Mouse (Mus musculus) liver, embryonic 14.5 days (tissue): ENCODE data around the gene Gm19345. TPM values are rescaled to one million over a fixed set of nuclear protein-coding genes. Genes with fewer than 3 reads are reported as not detected.

ENCODE experiments used
- ATAC-seq: fragments of 200-750 bp; cut with Nextera tagmentation; 2 replicates; pipeline ENCODE4 v1.8.0; 2017; ENCODE audit warnings: moderate number of reproducible peaks, mild to moderate bottlenecking, moderate library complexity; ENCODE audit not compliant: insufficient read depth
- DNase-seq, 3 experiments: peaks; one replicate each; pipeline ENCODE4 v3.0.0-alpha.2; 2012 to 2013; ENCODE audit warnings: low read depth in 3 of 3, low spot score in 3 of 3
- H3K27ac ChIP-seq: fragments of 300-500 bp; sonication (generic); 2 replicates; pipeline ENCODE4 v1.5.1; 2014; ENCODE audit warnings: moderate library complexity, mild to moderate bottlenecking, control low read depth, inconsistent platforms
- H3K27me3 ChIP-seq: fragments of 300-500 bp; sonication (generic); 2 replicates; pipeline ENCODE4 v1.6.1; 2014; ENCODE audit warnings: mild to moderate bottlenecking, low read length, moderate library complexity; ENCODE audit not compliant: control insufficient read depth, insufficient read depth
- H3K36me3 ChIP-seq: fragments of 300-500 bp; sonication (generic); replicated peaks from 2 replicates; pipeline ENCODE4 v1.6.1; 2014; ENCODE audit warnings: low read depth; ENCODE audit not compliant: control insufficient read depth, insufficient read depth
- H3K4me1 ChIP-seq, 2 experiments: fragments of 200-500 bp in 1 of 2; fragments of 300-500 bp in 1 of 2; sonication (generic) in 1 of 2; replicated peaks; 2 replicates each; pipeline ENCODE4 v1.6.1; 2012 to 2014; ENCODE audit warnings: antibody characterized with exemption in 1 of 2, inconsistent platforms in 1 of 2, low read length in 1 of 2; ENCODE audit not compliant: control insufficient read depth in 2 of 2, insufficient read depth in 2 of 2
- H3K4me2 ChIP-seq: fragments of 300-500 bp; sonication (generic); 2 replicates; pipeline ENCODE4 v1.6.1; 2014; ENCODE audit warnings: low read depth, mild to moderate bottlenecking, control low read depth, moderate library complexity
- H3K4me3 ChIP-seq, 2 experiments: fragments of 200-500 bp in 1 of 2; fragments of 300-500 bp in 1 of 2; sonication (generic) in 1 of 2; 2 replicates each; pipeline ENCODE4 v1.5.1; 2012 to 2014; ENCODE audit warnings: low read depth in 2 of 2, low read length in 2 of 2, mild to moderate bottlenecking in 2 of 2, control low read depth in 1 of 2, inconsistent platforms in 1 of 2, moderate library complexity in 1 of 2; ENCODE audit not compliant: insufficient read depth in 1 of 2
- H3K9ac ChIP-seq: fragments of 300-500 bp; sonication (generic); replicated peaks from 2 replicates; pipeline ENCODE4 v1.6.1; 2014; ENCODE audit warnings: mild to moderate bottlenecking, control low read depth, moderate library complexity
- H3K9me3 ChIP-seq: fragments of 300-500 bp; sonication (generic); 2 replicates; pipeline ENCODE4 v1.6.1; 2016; ENCODE audit warnings: low read length, mixed read lengths; ENCODE audit not compliant: control insufficient read depth
- CTCF ChIP-seq: IDR thresholded peaks from 2 replicates; pipeline ENCODE4 v1.5.1; 2016; ENCODE audit warnings: antibody characterized with exemption, low read depth, control low read depth
- EP300 ChIP-seq: IDR thresholded peaks from 2 replicates; pipeline ENCODE4 v1.6.1; 2016; ENCODE audit warnings: antibody characterized with exemption, low read depth
- WGBS: fragments of 180-500 bp; shearing (Covaris S2); extraction: QIAGEN DNeasy Blood & Tissue Kit; methylation state at CpG from one replicate; pipeline ENCODE4 v1.1.7; 2014; ENCODE audit not compliant: insufficient replicate concordance; 5-methylcytosine and 5-hydroxymethylcytosine counted together
- polyA plus RNA-seq, 2 experiments: library from polyadenylated mRNA; depleted of rRNA in 1 of 2; stranded (reverse) in 1 of 2; unstranded in 1 of 2; fragments of >200 nt; fragmentation: Nextera tagmentation in 1 of 2; extraction: Ambion mirVana in 1 of 2; gene quantifications; 2 replicates each; pipeline versions ENCODE4 v1.2.1 to v1.2.3; 2012 to 2014

Gene Gm19345
- not detected in 2 replicates for polyA plus RNA-seq (2012; rRNA removed)
- not detected in 2 replicates for polyA plus RNA-seq (2014; fragmentation: Nextera tagmentation; extraction: Ambion mirVana)

DNA sequence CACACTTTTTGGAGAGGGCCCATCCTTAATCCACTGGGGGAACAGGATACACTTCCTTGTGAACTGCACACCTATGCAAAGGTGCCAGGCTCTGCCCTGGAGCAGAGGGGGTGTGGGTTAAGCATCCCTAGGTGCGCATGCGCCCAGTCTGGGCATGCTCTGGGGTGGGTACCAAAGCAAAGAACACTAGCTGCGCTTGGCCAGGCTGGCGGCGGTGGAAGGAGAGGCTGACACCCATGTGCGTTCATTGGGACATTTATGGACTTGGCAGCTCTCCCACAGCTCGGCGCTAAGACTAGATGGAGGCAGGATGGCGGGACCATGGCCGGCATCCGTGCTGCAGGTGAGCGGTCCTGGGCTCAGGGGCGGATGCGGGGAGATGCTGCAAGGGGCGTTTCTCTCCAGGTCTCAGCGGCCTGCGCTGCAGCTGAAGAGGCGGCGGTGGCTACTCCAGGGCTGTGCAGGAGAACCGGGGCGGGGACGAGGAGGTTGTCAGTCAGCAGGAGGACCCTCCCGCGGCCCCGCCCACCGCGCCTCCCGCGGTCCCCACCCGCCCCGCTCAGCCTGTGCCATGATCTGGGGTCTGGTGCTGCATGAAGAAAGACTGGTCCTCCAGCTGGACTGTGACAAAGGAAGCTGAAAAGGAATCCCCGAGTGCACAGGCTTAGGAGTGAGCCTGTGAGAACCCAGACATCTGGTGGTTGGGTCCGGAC lies at the start of gene Gm19345:
Gm19345 (plus strand) TSS at position 146 of the 713 bp plus-strand sequence.
- Histone ChIP-seq H3K27me3 (peaks cover 6% of the 10 kb centered on the region; the same call in 1 of the 2 replicates), H3K4me1 (peaks cover 0 to 2% of the 10 kb centered on the region in 2 experiments; a peak in 1 of 4 replicates), H3K9ac (no peak within 1 kb of the TSS), H3K27ac (no peak within 1 kb of the TSS), H3K36me3 (no peaks in the 10 kb centered on the region), H3K9me3 (no peaks in the 10 kb centered on the region), H3K4me2 (no peak within 1 kb of the TSS), H3K4me3 (no peak within 1 kb of the TSS)
- 5% methylated on average over 30 of the region's 33 CpGs for WGBS
- no peak for TF ChIP-seq EP300
- TF ChIP-seq CTCF = no peak
- ATAC-seq = no peak
- DNase-seq = no peak

DNA sequence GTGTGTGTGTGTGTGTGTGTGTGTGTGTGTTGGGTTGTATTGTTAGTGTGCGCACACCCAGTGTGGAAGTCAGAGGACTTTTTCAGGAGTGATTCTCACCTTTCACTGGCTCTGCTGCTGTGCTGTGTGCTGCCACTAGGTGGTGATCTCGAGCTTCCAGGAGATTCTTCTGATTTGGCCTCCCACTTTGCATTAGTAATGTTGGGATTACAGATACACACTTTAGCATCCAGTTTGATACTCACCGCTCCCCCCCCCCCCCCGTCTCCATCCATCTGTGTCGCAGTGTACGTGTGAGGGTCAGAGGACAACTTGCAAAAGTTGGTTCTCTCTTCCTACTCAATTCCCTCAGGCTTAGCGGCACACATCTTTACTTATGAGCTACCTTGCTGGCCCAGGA lies 48.8 kb upstream of the Gm19345 start:
- DNase-seq (no peak), ATAC-seq (no peak)
- Histone ChIP-seq H3K27ac (no peak overlapping the region), H3K36me3 (no peaks in the 10 kb centered on the region), H3K9ac (no peak overlapping the region), H3K27me3 (no peaks in the 10 kb centered on the region), H3K9me3 (no peaks in the 10 kb centered on the region), H3K4me3 (no peak overlapping the region), H3K4me1 (no peaks in the 10 kb centered on the region), H3K4me2 (no peak overlapping the region)
- 16% methylated on average over 7 of the region's 7 CpGs for WGBS
- no peak for TF ChIP-seq EP300
- peak; percentile 88 for TF ChIP-seq CTCF

DNA sequence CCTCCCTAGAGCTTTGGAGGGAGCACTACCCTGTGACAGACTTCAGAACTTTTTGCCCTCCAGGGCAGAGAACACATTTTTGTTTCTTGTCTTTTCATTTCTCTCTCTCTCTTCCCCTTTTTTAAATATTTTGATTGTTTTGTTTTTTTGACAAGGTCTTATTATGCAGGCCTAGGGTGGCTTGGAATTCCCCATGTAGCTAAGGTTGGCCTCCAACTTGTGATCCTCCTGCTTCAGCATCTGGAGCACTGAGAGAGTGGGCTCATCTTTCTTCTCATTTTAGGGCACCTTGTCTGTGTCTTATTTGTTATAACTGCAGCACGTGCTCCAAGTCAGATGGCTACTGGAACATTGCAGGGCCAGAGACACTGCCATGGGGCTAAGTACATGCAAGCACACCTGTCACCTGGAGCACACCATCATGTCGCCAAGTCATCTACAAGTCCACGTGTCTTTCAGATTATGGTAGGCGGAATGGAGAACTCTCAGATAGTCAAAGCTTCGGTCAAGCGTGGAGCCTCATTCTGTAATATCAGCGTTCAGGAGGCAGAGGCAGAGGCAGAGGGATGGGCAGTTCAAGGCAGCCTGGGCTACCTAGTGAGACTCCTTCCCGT lies 45.3 kb upstream of the Gm19345 start:
- Histone ChIP-seq H3K36me3 (no peaks in the 10 kb centered on the region), H3K9me3 (no peaks in the 10 kb centered on the region), H3K4me2 (no peak overlapping the region), H3K9ac (no peak overlapping the region), H3K4me3 (no peak overlapping the region), H3K27ac (no peak overlapping the region), H3K4me1 (no peaks in the 10 kb centered on the region), H3K27me3 (no peaks in the 10 kb centered on the region)
- 73% methylated on average over 8 of the region's 8 CpGs for WGBS
- TF ChIP-seq CTCF (no peak), EP300 (no peak)
- DNase-seq (no peak), ATAC-seq (no peak)

GRCm38 (mm10) chr7:19809369-19809768 lies 42.4 kb upstream of the Gm19345 start:
- peak overlapping the region; percentile 11; the same call in 1 of the 2 replicates for H3K4me2 ChIP-seq
- WGBS = 33% methylated on average over 27 of the region's 27 CpGs
- DNase-seq = no peak

GRCm38 (mm10) chr7:19811114-19811513 lies 40.7 kb upstream of the Gm19345 start:
- no peaks in the 10 kb centered on the region for H3K9me3 ChIP-seq
- no peak overlapping the region for H3K4me3 ChIP-seq
- ATAC-seq (no peak), DNase-seq (no peak)
- H3K4me1 ChIP-seq = peaks cover 0 to 6% of the 10 kb centered on the region in 2 experiments; a peak in 3 of 4 replicates
- WGBS = 19% methylated on average over 22 of the region's 22 CpGs
- no peak for TF ChIP-seq CTCF
- no peak for TF ChIP-seq EP300
- H3K9ac ChIP-seq = no peak overlapping the region
- H3K4me2 ChIP-seq = no peak overlapping the region
- H3K27ac ChIP-seq = no peak overlapping the region
- H3K36me3 ChIP-seq = no peaks in the 10 kb centered on the region
- H3K27me3 ChIP-seq = no peaks in the 10 kb centered on the region; the same call in 1 of the 2 replicates

More at GRCm38 (mm10) chr7:19809369-19809768, 42.4 kb upstream of the Gm19345 start:
- Histone ChIP-seq H3K4me3 (no peak overlapping the region), H3K27me3 (no peaks in the 10 kb centered on the region), H3K36me3 (no peaks in the 10 kb centered on the region), H3K9ac (no peak overlapping the region), H3K27ac (no peak overlapping the region), H3K9me3 (no peaks in the 10 kb centered on the region), H3K4me1 (peaks cover 0 to 2% of the 10 kb centered on the region in 2 experiments; a peak in 1 of 4 replicates)
- TF ChIP-seq CTCF = no peak
- no peak for TF ChIP-seq EP300
- ATAC-seq = no peak
